Mouse (Mus musculus) gastrocnemius, postnatal 25 days (tissue): ENCODE measurements around the gene Rhov. TPM values are rescaled to one million over a fixed set of nuclear protein-coding genes. Genes with fewer than 3 reads are reported as not detected.

Experiments
- DNase-seq: peaks from one replicate; pipeline ENCODE4 v3.0.0; 2022
- total RNA-seq, 2 experiments: library from RNA; stranded (reverse); gene quantifications; 1 replicate in 1 of 2; 2 replicates in 1 of 2; pipeline ENCODE4 v1.2.3; 2021

Rhov gene
- total RNA-seq, 2 experiments from 2014 or later = not detected

GRCm38 (mm10) chr2:119289014-119289416, 17.9 kb upstream of the Rhov start:
- no peak for DNase-seq

- peak; percentile 94 for DNase-seq
These were observed 17.3 kb upstream of the Rhov start, which contains the start of gene Vps18 for GRCm38 (mm10) chr2:119288270-119288882. Vps18 (plus strand) TSS chr2:119288740.

- no peak for DNase-seq
These were observed 16.3 kb upstream of the Rhov start for GRCm38 (mm10) chr2:119287372-119287771.

GRCm38 (mm10) chr2:119281899-119282565, 11.0 kb upstream of the Rhov start:
- no peak for DNase-seq

GRCm38 (mm10) chr2:119277810-119278209, 6.7 kb upstream of the Rhov start:
- no peak for DNase-seq

DNA sequence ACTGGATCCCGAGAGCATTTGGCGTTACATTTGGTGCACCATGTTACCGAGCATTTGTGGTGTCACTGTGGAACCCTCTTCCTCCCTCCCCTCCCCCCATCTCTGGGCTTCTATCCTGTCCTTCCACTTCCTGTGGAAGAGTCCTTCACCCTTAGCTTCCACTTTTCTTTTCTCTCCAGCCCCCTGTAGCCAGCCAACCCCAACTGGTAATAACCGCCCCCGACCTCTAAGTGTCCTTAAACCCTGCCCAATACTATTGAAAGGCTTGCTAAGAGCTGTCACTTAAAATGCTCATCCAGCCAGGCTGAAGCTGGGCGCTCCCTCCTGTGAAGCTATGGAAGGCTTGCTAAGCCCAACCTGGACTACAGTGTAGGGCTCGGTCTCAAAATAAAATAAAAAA, 5.9 kb upstream of the Rhov start:
- no peak for DNase-seq

DNA sequence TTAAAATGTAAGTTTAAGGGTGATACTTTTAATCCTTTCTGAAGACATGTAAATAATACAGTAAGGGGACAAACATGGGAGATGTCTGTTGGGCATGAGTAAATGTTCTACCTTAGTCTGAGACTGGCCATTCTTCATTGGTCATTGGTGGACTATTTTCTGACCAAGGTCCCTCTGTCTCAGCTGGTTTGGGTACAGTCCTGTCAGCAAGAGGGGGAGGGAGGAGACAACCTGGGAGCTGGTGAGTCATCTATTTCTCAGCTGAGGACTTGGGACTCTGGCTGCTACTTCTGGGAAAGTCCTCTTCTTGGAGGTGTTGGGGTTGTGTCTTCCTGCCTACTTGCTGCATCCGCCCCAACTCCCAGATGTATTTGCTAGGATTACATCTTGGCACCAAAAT, 3.1 kb upstream of the Rhov start:
- no peak for DNase-seq

DNA sequence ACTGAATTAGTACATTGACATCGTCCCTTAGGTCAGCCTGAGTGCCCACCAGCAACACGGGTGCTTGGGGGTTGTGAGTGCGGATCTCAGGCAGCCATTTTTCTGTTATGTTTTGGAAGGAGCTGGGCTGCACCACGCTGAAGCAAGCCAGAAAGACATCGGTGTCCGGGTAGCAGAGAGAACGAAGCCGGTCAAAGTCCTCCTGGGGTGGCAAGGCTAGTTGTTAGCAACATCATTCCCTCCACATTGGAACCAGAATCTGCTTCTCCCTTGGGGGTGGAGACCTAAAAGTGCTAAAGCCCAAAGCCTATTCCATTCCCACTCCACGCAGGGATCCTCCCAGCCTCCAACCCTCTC, 808 bp downstream of the Rhov start:
- no peak for DNase-seq

DNA sequence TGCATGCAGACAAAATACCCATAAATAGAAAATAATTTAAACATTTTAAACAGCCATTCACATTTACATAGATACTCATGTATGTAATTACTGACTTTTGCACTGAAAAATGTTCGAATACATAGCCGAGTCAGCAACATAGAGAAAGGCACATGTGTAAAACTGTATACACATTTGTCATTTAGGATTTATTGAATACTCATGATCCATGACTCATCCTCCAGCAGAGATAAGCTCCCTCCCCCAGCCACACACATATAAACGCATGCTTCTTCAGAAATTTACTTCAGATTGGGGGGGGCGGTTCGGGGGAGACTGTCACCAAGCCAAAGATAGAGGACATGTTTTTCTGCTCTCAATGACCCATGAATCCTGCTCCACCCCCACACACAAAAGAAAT, 7.3 kb downstream of the Rhov start:
- no peak for DNase-seq

DNA sequence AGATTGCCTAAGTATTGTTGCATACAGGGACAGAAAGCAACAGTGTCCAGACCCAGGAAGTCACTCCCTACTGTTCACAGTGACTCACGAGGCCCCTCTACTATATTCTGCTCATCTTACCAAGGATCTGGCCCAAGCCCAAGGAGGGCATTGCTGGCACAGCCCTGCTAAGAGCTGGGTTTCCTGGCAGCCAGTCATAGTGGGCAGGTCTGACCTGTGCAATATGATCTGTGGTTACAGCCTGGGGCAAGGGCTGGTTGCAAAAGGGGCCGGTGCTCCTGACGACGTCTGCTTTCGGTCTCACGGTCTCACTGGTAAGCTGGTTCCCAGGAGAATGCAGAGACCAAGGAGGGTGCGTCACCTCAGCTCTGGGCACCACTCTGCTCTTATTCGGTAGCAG, 8.1 kb downstream of the Rhov start:
- DNase-seq = peak; percentile 61

DNA sequence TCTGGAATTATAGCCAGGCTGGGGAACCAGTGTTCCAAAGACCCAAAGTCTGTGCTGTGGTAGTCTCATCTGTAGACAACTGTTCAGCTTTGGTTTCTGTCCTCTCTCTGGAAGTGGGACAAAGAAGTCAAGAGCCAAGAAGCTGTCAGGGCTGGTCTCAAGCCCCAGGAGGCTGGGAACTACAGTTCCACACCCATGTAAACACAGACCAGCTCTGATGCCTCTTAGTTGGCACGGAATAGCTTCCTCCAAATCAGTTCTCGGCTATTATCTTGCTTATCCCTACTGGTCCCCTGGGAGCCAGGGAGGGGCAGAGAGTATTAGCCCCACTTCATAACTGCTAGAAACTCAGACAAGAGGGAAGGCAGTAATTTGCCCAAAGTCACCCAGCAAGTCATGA, 9.7 kb downstream of the Rhov start:
- no peak for DNase-seq

- DNase-seq = no peak
These were observed 10.6 kb downstream of the Rhov start for GRCm38 (mm10) chr2:119260518-119260917.

DNA sequence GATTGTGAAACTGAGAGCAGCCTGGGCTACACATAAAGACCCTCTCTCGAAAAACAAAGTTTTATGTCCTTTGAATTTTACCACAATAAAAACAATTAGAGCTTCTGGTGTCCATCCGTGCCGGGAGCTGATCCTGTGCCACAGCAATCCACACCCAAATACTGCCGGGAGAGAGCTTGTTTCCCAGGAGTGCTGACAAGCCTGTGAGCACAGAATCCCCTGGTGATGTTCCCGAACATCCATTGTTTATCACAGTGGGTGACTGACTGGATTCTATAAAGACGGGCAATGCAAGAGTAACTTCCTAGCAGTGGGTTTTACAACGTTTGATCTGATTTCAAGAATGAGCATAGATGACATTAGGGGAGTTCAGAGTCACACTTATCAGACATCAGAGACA, 16.1 kb downstream of the Rhov start:
- DNase-seq = no peak

GRCm38 (mm10) chr2:119250826-119251478, 20.1 kb downstream of the Rhov start:
- DNase-seq = peak; percentile 64

DNA sequence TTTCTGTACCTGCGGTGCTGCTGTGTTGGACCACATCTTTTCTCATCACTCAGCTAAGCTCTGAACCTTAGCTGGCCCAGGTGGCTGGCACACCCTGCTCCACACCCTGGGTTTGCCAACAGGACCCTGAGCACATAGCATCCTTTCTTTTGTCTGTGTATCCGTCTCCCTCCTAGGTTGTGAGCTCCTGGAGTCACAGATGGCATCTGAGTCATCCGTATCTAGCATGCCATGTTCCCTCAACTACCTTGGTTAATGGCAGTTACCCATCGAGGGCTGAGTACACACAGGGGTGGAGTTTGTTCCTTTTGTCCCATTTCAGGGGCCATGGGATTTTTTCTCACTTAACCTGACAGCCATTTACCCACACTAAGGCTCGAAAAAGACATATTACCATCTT, 20.7 kb downstream of the Rhov start:
- DNase-seq = no peak

DNA sequence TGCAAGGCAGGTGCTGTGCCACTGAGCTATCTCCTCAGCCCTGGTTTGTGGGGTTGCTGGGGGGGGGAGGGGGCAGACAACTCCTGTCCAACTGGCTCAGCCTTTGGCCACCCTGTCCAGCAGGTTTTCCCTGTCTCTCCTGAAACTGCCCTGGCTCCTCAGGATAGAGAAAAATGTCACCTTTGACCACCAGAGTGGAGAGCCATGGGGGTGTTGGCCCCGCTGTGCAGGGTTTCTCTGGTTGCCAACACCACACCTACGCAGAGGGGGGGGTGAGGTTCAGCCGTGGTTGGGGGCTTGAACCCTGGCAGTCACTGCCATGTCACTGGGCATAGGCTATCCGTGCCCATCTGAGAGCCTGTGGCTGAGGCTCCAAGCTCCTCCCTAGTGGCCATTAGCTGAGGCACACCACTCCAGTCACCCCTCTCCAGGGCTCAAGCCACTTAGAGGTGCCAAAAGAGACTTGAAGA, 21.4 kb downstream of the Rhov start:
- no peak for DNase-seq

GRCm38 (mm10) chr2:119247904-119248303, 23.2 kb downstream of the Rhov start:
- no peak for DNase-seq

GRCm38 (mm10) chr2:119245246-119245645, 25.8 kb downstream of the Rhov start:
- no peak for DNase-seq

GRCm38 (mm10) chr2:119242548-119242947, 28.5 kb downstream of the Rhov start:
- no peak for DNase-seq

DNA sequence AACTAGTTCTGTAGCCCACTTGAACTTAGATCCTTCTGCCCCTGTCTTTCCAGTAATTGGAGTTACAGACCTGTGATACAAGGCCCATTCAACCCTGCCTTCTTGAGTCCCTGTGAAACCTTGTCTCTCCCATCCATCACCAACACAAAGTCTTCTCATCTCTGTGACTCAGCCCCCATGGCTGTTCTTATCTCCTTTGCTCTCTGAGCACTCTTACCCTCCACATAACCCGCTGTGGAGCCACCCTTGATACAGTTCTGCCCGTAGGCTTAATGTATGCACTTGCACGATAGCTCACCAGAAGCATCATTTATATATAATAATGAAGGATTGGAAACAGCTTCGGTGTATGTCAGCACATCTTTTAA, 30.3 kb downstream of the Rhov start:
- DNase-seq = no peak

DNA sequence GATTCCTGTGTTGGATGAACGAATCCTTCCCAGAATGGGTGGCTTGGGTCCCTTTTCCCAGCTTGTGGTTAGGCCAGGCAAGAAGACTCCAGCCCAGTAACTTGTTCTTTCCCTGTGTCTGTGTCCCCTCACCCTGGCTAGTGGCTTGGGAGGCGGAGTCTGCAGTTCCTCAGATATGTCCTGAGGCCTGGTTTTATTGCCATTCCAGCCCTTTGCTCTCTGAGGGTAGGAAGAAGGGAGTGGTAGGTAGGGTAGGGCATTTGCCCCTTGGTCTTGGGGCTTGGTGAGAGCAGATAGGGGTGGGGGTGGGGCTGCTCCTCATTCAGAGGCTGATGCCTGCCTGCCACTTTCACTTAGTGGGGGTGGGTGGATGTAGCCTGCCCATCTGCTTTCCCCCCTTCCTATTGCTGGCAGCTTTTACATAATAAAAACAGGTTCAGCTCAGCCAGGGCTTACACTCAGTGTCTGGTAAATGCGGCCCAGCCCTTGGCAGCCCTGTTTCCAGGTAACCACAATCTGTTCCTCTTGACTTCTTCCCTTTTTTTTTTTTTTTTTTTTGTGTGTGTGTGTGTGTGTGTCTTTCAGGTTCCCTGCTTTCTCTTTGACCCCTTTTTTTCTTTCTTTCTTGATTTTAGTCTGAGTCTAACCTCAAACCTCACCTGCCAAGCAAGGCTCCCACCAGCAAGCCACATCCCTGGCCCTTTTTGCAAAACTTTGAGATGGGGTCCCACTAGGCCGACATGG, 30.8 kb downstream of the Rhov start:
- DNase-seq = no peak

GRCm38 (mm10) chr2:119238671-119239070, 32.4 kb downstream of the Rhov start:
- DNase-seq = no peak

- DNase-seq = no peak
These were observed 33.2 kb downstream of the Rhov start for GRCm38 (mm10) chr2:119237871-119238220.
